Mouse (Mus musculus): ENCODE data around the gene Cracr2b. TPM values are rescaled to one million over a fixed set of nuclear protein-coding genes. Genes with fewer than 3 reads are reported as not detected.

Cracr2b gene
- total and polyA plus RNA-seq, 2 experiments from 2014 or later = 23.9 to 134 TPM

GRCm38 (mm10) chr7:141428701-141429100, 32.2 kb upstream of the Cracr2b start:
- Histone ChIP-seq H3K4me2 (ENCODE audit: low read depth, low read length) (no peak overlapping the region), H3K4me1 (ENCODE audit: control insufficient read depth, insufficient read depth) (peaks cover 5% of the 10 kb centered on the region; the same call in 1 of the 2 replicates), H3K9me3 (replicated peaks; ENCODE audit: control insufficient read depth, low read length) (no peaks in the 10 kb centered on the region), H3K36me3 (replicated peaks; ENCODE audit: control insufficient read depth, insufficient read depth, low read length) (peaks cover 20% of the 10 kb centered on the region), H3K4me3 (ENCODE audit: low read depth, low read length) (no peak overlapping the region), H3K27ac (ENCODE audit: low read depth) (no peak overlapping the region), H3K9ac (replicated peaks; ENCODE audit: low read depth, low read length) (no peak overlapping the region), H3K27me3 (ENCODE audit: control insufficient read depth, insufficient read depth, low read length) (no peaks in the 10 kb centered on the region)
- no peak for ATAC-seq (ENCODE audit: insufficient read depth, low read depth)
- DNase-seq (ENCODE audit: low spot score) = no peak
- TF ChIP-seq EP300 (IDR thresholded peaks at IDR 0.05; ENCODE audit: low read depth) (no peak), CTCF (IDR thresholded peaks at IDR 0.05; ENCODE audit: low read depth) (no peak)
- WGBS = 56% methylated on average over 5 of the region's 5 CpGs

GRCm38 (mm10) chr7:141429310-141429709, 31.6 kb upstream of the Cracr2b start, which contains the start of gene Cend1:
Gene Cend1 (minus strand): TSS chr7:141429491.
- ATAC-seq (ENCODE audit: insufficient read depth, low read depth) = 0 out of 2 replicates have a peak, but pooled peaks have one; percentile 14
- Histone ChIP-seq H3K9me3 (replicated peaks; ENCODE audit: control insufficient read depth, low read length) (no peaks in the 10 kb centered on the region), H3K27ac (ENCODE audit: low read depth) (no peak within 1 kb of the TSS), H3K9ac (replicated peaks; ENCODE audit: low read depth, low read length) (peak within 1 kb of the TSS; percentile 9; the same call in 1 of the 2 replicates), H3K4me2 (ENCODE audit: low read depth, low read length) (peak within 1 kb of the TSS; percentile 29), H3K27me3 (ENCODE audit: control insufficient read depth, insufficient read depth, low read length) (no peaks in the 10 kb centered on the region), H3K36me3 (replicated peaks; ENCODE audit: control insufficient read depth, insufficient read depth, low read length) (peaks cover 20% of the 10 kb centered on the region), H3K4me1 (ENCODE audit: control insufficient read depth, insufficient read depth) (peaks cover 10% of the 10 kb centered on the region), H3K4me3 (ENCODE audit: low read depth, low read length) (no peak within 1 kb of the TSS)
- DNase-seq (ENCODE audit: low spot score) = no peak
- 8% methylated on average over 19 of the region's 19 CpGs for WGBS
- TF ChIP-seq EP300 (IDR thresholded peaks at IDR 0.05; ENCODE audit: low read depth) (no peak), CTCF (IDR thresholded peaks at IDR 0.05; ENCODE audit: low read depth) (no peak)

- no peak overlapping the region for H3K4me2 ChIP-seq (ENCODE audit: low read depth, low read length)
- no peak for DNase-seq (ENCODE audit: low spot score)
Measured at GRCm38 (mm10) chr7:141429840-141430584, 30.9 kb upstream of the Cracr2b start.

GRCm38 (mm10) chr7:141430585-141431240, 30.2 kb upstream of the Cracr2b start:
- Histone ChIP-seq H3K4me2 (ENCODE audit: low read depth, low read length) (no peak overlapping the region), H3K9ac (replicated peaks; ENCODE audit: low read depth, low read length) (peak overlapping the region; percentile 9; the same call in 1 of the 2 replicates), H3K27me3 (ENCODE audit: control insufficient read depth, insufficient read depth, low read length) (no peaks in the 10 kb centered on the region), H3K27ac (ENCODE audit: low read depth) (no peak overlapping the region), H3K4me3 (ENCODE audit: low read depth, low read length) (no peak overlapping the region), H3K4me1 (ENCODE audit: control insufficient read depth, insufficient read depth) (peaks cover 21% of the 10 kb centered on the region), H3K9me3 (replicated peaks; ENCODE audit: control insufficient read depth, low read length) (no peaks in the 10 kb centered on the region), H3K36me3 (replicated peaks; ENCODE audit: control insufficient read depth, insufficient read depth, low read length) (peaks cover 20% of the 10 kb centered on the region)
- DNase-seq (ENCODE audit: low spot score) (no peak), ATAC-seq (ENCODE audit: insufficient read depth, low read depth) (no peak)
- TF ChIP-seq CTCF (IDR thresholded peaks at IDR 0.05; ENCODE audit: low read depth) (no peak), EP300 (IDR thresholded peaks at IDR 0.05; ENCODE audit: low read depth) (no peak)
- 86% methylated on average over 9 of the region's 9 CpGs for WGBS

More at GRCm38 (mm10) chr7:141429840-141430584, 30.9 kb upstream of the Cracr2b start:
- WGBS = 44% methylated on average over 9 of the region's 9 CpGs
- H3K9me3 ChIP-seq (replicated peaks; ENCODE audit: control insufficient read depth, low read length) = no peaks in the 10 kb centered on the region
- H3K36me3 ChIP-seq (replicated peaks; ENCODE audit: control insufficient read depth, insufficient read depth, low read length) = peaks cover 20% of the 10 kb centered on the region
- no peak overlapping the region for H3K27ac ChIP-seq (ENCODE audit: low read depth)
- no peaks in the 10 kb centered on the region for H3K27me3 ChIP-seq (ENCODE audit: control insufficient read depth, insufficient read depth, low read length)
- TF ChIP-seq CTCF (IDR thresholded peaks at IDR 0.05; ENCODE audit: low read depth) (no peak), EP300 (IDR thresholded peaks at IDR 0.05; ENCODE audit: low read depth) (no peak)
- no peak for ATAC-seq (ENCODE audit: insufficient read depth, low read depth)
- peaks cover 17% of the 10 kb centered on the region for H3K4me1 ChIP-seq (ENCODE audit: control insufficient read depth, insufficient read depth)
- peak overlapping the region; percentile 9; the same call in 1 of the 2 replicates for H3K9ac ChIP-seq (replicated peaks; ENCODE audit: low read depth, low read length)
- H3K4me3 ChIP-seq (ENCODE audit: low read depth, low read length) = no peak overlapping the region

- TF ChIP-seq EP300 (IDR thresholded peaks at IDR 0.05; ENCODE audit: low read depth) (no peak), CTCF (IDR thresholded peaks at IDR 0.05; ENCODE audit: low read depth) (no peak)
- Histone ChIP-seq H3K4me1 (ENCODE audit: control insufficient read depth, insufficient read depth) (peaks cover 24% of the 10 kb centered on the region), H3K36me3 (replicated peaks; ENCODE audit: control insufficient read depth, insufficient read depth, low read length) (peaks cover 20% of the 10 kb centered on the region), H3K27ac (ENCODE audit: low read depth) (no peak overlapping the region), H3K27me3 (ENCODE audit: control insufficient read depth, insufficient read depth, low read length) (no peaks in the 10 kb centered on the region), H3K9ac (replicated peaks; ENCODE audit: low read depth, low read length) (no peak overlapping the region), H3K9me3 (replicated peaks; ENCODE audit: control insufficient read depth, low read length) (no peaks in the 10 kb centered on the region), H3K4me2 (ENCODE audit: low read depth, low read length) (no peak overlapping the region), H3K4me3 (ENCODE audit: low read depth, low read length) (no peak overlapping the region)
- no peak for DNase-seq (ENCODE audit: low spot score)
- ATAC-seq (ENCODE audit: insufficient read depth, low read depth) = no peak
- 89% methylated on average over 19 of the region's 19 CpGs for WGBS
Measured at GRCm38 (mm10) chr7:141431434-141432185, 29.3 kb upstream of the Cracr2b start.
